In genomic region chr15:88855896-88856417, GRCm38 (mm10) we compare ENCODE assay signal across 14 mouse cellular contexts. TPM values are rescaled to one million over a fixed set of nuclear protein-coding genes. Genes with fewer than 3 reads are reported as not detected.
A peak's percentile ranks its signal among the peaks of the same experiment; 100 is the strongest.
DNase-seq lines count a peak whose midpoint lies in the region; ATAC-seq and TF ChIP-seq lines count a peak whose summit lies in the region.
"Had no signal": no experiment of that assay in that cellular context is flagged by ENCODE, and none has a peak within 500 bp of the region (broad histone marks: within the 10 kb centered on the region; RNA-seq: fewer than 3 reads in every experiment).

No protein-coding gene starts in this region.

- peak overlapping the region; percentile 50; the same call in 1 of the 2 replicates for H3K9ac ChIP-seq in heart, embryonic 12.5 days
- H3K9ac ChIP-seq in limb, embryonic 15.5 days: no peak overlapping the region
- H3K9ac ChIP-seq: embryonic facial prominence, embryonic 15.5 days; forebrain, embryonic 13.5 days had no signal

- no peak overlapping the region for H3K27ac ChIP-seq in heart, embryonic 12.5 days (ENCODE audit: poor library complexity, severe bottlenecking)
- peak overlapping the region; percentile 28; the same call in 1 of the 2 replicates for H3K27ac ChIP-seq in layer of hippocampus, adult 2 months
- H3K27ac ChIP-seq in limb, embryonic 15.5 days: peak overlapping the region; percentile 35; the same call in 1 of the 2 replicates
- H3K27ac ChIP-seq: embryonic facial prominence, embryonic 15.5 days; forebrain, embryonic 13.5 days had no signal

- H3K4me2 ChIP-seq in heart, embryonic 12.5 days: no peak overlapping the region
- no peak overlapping the region for H3K4me2 ChIP-seq in limb, embryonic 15.5 days
- H3K4me2 ChIP-seq: embryonic facial prominence, embryonic 15.5 days; forebrain, embryonic 13.5 days had no signal

- no peak overlapping the region for H3K4me3 ChIP-seq in heart, embryonic 12.5 days
- H3K4me3 ChIP-seq in layer of hippocampus, adult 2 months: no peak overlapping the region
- no peak overlapping the region for H3K4me3 ChIP-seq in limb, embryonic 15.5 days
- H3K4me3 ChIP-seq: embryonic facial prominence, embryonic 15.5 days; forebrain, embryonic 13.5 days had no signal

- no peak for ATAC-seq in cerebellum, adult (ENCODE audit: insufficient number of reproducible peaks, low FRiP score, low TSS enrichment)
- ATAC-seq in heart, embryonic 12.5 days (ENCODE audit: insufficient number of reproducible peaks, low FRiP score): no peak
- no peak for ATAC-seq in limb, embryonic 15.5 days (ENCODE audit: insufficient number of reproducible peaks, low FRiP score, low TSS enrichment, low read depth)
- ATAC-seq: forebrain, embryonic 13.5 days; inflammation-experienced regulatory T-cells, adult 6 months; midbrain, embryonic 16.5 days had no signal

- peaks cover 34% of the 10 kb centered on the region for H3K4me1 ChIP-seq in heart, embryonic 12.5 days (replicated peaks)
- H3K4me1 ChIP-seq in limb, embryonic 15.5 days: peaks cover 42% of the 10 kb centered on the region

- 70% methylated on average over 6 of the region's 6 CpGs for WGBS in heart, embryonic 12.5 days
- 62% methylated on average over 6 of the region's 6 CpGs for WGBS in limb, embryonic 15.5 days

- peak; percentile 52 for DNase-seq in cerebellum, adult 11-12 months
- no peak for DNase-seq in heart, adult 18-20 months
- DNase-seq in layer of hippocampus, adult 2 months (ENCODE audit: low spot score in 2 of 2): no peak
- no peak for DNase-seq in layer of hippocampus, adult 11-12 months (ENCODE audit: low spot score)
- DNase-seq in adrenal gland, adult 8-10 months: no peak
- DNase-seq: cerebellum, adult 11 months; left cerebral cortex, postnatal 4 days had no signal

- TF ChIP-seq CTCF in layer of hippocampus, adult 2 months (conservative IDR thresholded peaks at IDR 0.05): no peak

- H3K9me3 ChIP-seq in heart, embryonic 12.5 days (replicated peaks): no peaks in the 10 kb centered on the region
- H3K9me3 ChIP-seq in limb, embryonic 15.5 days: no peaks in the 10 kb centered on the region
- H3K9me3 ChIP-seq: embryonic facial prominence, embryonic 15.5 days; forebrain, embryonic 13.5 days had no signal

- no peaks in the 10 kb centered on the region for H3K36me3 ChIP-seq in heart, embryonic 12.5 days
- no peaks in the 10 kb centered on the region for H3K36me3 ChIP-seq in limb, embryonic 15.5 days
- H3K36me3 ChIP-seq: embryonic facial prominence, embryonic 15.5 days had no signal

- no peaks in the 10 kb centered on the region for H3K27me3 ChIP-seq in heart, embryonic 12.5 days (replicated peaks)
- no peaks in the 10 kb centered on the region for H3K27me3 ChIP-seq in limb, embryonic 15.5 days
- H3K27me3 ChIP-seq: embryonic facial prominence, embryonic 15.5 days; forebrain, embryonic 13.5 days had no signal

RNA-seq across cellular contexts. Expression of gene Pim3, which starts 6.0 kb away (rescaled TPM):
- polyA plus RNA-seq in heart, embryonic 12.5 days (2016; fragmentation: Nextera tagmentation; extraction: Ambion mirVana): 67.5 and 68.1 TPM in 2 replicates
- 100 to 1,000 TPM in 1 of 2 experiments, 10 to 100 TPM in 1; 97.9 to 139 TPM for total RNA-seq in heart, adult 18-20 months (2021)
- total RNA-seq in layer of hippocampus, adult 2 months (2021): 10 to 100 TPM; 29.9 to 37.9 TPM
- polyA plus RNA-seq in limb, embryonic 15.5 days (2015; fragmentation: Nextera tagmentation; extraction: Ambion mirVana): 52.9 and 61.4 TPM in 2 replicates
- total RNA-seq in adrenal gland, adult 8-10 months (2022): 100 to 1,000 TPM in 1 of 4 experiments, 10 to 100 TPM in 3; 62.7 to 164 (median 75.8) TPM

RNA-seq across cellular contexts. Expression of gene Creld2, which starts 36.5 kb away (rescaled TPM):
- polyA plus RNA-seq in heart, embryonic 12.5 days (2016; fragmentation: Nextera tagmentation; extraction: Ambion mirVana): 61.9 and 66.4 TPM in 2 replicates
- total RNA-seq in heart, adult 18-20 months (2021): 10 to 100 TPM; 19.6 to 28.7 TPM
- 10 to 100 TPM; 21.4 to 26.5 TPM for total RNA-seq in layer of hippocampus, adult 2 months (2021)
- 94.5 and 99.0 TPM in 2 replicates for polyA plus RNA-seq in limb, embryonic 15.5 days (2015; fragmentation: Nextera tagmentation; extraction: Ambion mirVana)
- 10 to 100 TPM; 40.3 to 51.5 (median 49.2) TPM for total RNA-seq in adrenal gland, adult 8-10 months (2022)

RNA-seq across cellular contexts. Expression of gene Alg12, which starts 36.8 kb away (rescaled TPM):
- 9.3 and 9.4 TPM in 2 replicates for polyA plus RNA-seq in heart, embryonic 12.5 days (2016; fragmentation: Nextera tagmentation; extraction: Ambion mirVana)
- total RNA-seq in heart, adult 18-20 months (2021): 1 to 10 TPM; 8.3 to 8.8 TPM
- total RNA-seq in layer of hippocampus, adult 2 months (2021): 10 to 100 TPM; 10.1 to 13.3 TPM
- polyA plus RNA-seq in limb, embryonic 15.5 days (2015; fragmentation: Nextera tagmentation; extraction: Ambion mirVana): 12.0 and 12.3 TPM in 2 replicates
- total RNA-seq in adrenal gland, adult 8-10 months (2022): 10 to 100 TPM; 19.3 to 22.3 (median 20.3) TPM
